Mouse (Mus musculus) left cerebral cortex, postnatal 10 days (tissue): Measurements from ENCODE around the gene Pik3c2b. TPM values are rescaled to one million over a fixed set of nuclear protein-coding genes. Genes with fewer than 3 reads are reported as not detected.

Source experiments
- DNase-seq, 2 experiments: peaks; one replicate each; pipeline ENCODE4 v3.0.0; 2021 to 2022; ENCODE audit warnings: low spot score in 2 of 2, mixed read lengths in 1 of 2; ENCODE audit errors: extremely low spot score in 1 of 2
- intact Hi-C: fragments of 180-260 bp; cut with DNase I; formaldehyde crosslinking; loops from one replicate; pipeline ENCODE4 v1.15.1; 2025
- total RNA-seq, 2 experiments: library from RNA; stranded (reverse); gene quantifications; 2 replicates each; pipeline ENCODE4 v1.2.3; 2021

Gene Pik3c2b
- total RNA-seq, 2 experiments from 2014 or later, result 27.3 to 28.6 TPM

- DNase-seq, result no peak
- intact Hi-C loops, result no loop called here
Observed at GRCm38 (mm10) chr1:133150556-133150955, 105.1 kb downstream of the Pik3c2b start.

- no peak for DNase-seq
- intact Hi-C loops, result no loop called here
Observed at GRCm38 (mm10) chr1:133152213-133152612, 106.7 kb downstream of the Pik3c2b start.

DNA sequence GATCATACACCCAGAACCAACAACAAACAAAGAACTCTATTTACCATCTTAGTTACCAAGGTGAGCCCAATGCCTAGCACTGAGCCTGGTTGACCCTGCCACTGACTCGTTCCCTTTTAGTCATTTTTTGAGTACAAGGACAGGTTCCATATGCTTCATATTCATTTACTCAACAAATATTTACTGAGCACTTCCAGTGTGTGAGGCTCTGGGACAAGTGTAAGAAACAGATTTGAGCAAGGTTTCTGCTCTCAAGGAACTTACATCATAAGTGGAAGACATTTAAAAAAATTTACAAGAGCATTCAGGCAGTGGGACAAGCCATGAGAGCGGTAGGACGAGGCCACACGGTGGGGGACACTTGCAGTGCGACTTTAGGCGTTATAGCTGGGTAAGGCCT lies 109.8 kb downstream of the Pik3c2b start:
- intact Hi-C loops, result no loop called here
- no peak for DNase-seq

Other genes with a start within 250 kb of the Pik3c2b start
- gene Lrrn2, start 165.4 kb upstream of the Pik3c2b start, total RNA-seq, result 100 to 1,000 TPM; 106 to 111 TPM
- gene Mdm4, start 15.1 kb upstream of the Pik3c2b start, total RNA-seq, result 10 to 100 TPM; 78.7 to 82.2 TPM
- 10 to 100 TPM; 43.6 to 44.1 TPM for gene Ppp1r15b, start 85.5 kb downstream of the Pik3c2b start, total RNA-seq
- 10 to 100 TPM; 57.2 to 59.3 TPM for gene Plekha6, start 118.5 kb downstream of the Pik3c2b start, total RNA-seq